Comparison of ENCODE assay signal across 8 mouse cellular contexts in the genomic region with DNA sequence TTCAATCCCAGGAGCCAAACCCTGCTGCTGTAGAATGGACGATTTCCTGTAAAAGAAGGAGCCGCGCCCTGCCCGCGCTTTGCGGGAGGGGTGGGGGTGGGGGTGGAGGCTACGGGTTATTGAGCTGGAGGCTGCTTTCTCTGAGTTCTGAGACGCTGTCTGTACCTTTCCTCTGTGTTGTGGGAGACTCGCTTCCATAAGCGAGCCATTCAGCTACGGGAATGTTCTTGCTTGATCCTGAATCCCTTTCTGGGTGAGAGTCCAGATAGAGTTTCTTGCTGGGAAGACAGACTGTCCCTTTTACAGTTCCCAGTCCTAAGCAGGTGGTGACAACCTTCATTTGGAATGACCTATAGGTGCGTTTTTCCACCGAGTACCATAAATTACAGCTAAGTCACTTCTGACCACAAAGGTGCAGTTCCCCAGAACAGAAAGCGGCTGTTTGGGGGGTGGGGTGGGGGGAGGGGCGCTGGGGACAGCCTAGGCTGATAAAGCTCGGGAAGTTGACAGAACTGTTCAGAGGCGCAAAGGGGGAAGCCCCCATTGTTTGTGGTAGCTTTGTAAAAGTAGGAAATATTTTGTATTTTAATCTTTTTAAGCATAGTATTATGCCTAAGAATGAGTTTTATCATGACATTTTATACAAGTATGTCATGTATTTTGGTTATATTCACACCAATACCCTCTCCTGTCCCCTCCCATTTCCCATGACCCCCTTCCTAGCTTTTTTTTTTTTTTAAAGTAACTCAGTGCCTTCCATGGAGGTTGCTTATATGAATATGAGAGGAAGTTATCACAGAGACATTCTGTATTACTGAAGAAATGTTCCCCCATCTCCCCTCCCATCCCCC. TPM values are rescaled to one million over a fixed set of nuclear protein-coding genes. Genes with fewer than 3 reads are reported as not detected.
A peak's percentile ranks its signal among the peaks of the same experiment; 100 is the strongest.
DNase-seq lines count a peak whose midpoint lies in the region; ATAC-seq and TF ChIP-seq lines count a peak whose summit lies in the region.

No protein-coding gene starts in this region.

- peak overlapping the region; percentile 48 for H3K9ac ChIP-seq in forebrain, embryonic 16.5 days (replicated peaks; ENCODE audit: low read depth, low read length)
- H3K9ac ChIP-seq in kidney, embryonic 16.5 days (replicated peaks; ENCODE audit: low read length), result peak overlapping the region; percentile 68

- intact Hi-C loops in gastrocnemius, postnatal 36 days (cut with DNase I), result loop anchor here (5.0 kb wide), 1 partner anchor 34 kb away; no protein-coding TSS in a partner anchor
- intact Hi-C loops in left cerebral cortex, postnatal 25 days (cut with DNase I), result no loop called here

- TF ChIP-seq POLR2A in thymus, adult 2 months (IDR thresholded peaks at IDR 0.05; ENCODE audit: control insufficient read depth, extremely low read depth, insufficient read depth, low read length, poor library complexity), result no peak

- peak; percentile 60 to 62 for DNase-seq in B cell, adult 2 months
- DNase-seq in NIH3T3 (ENCODE audit: low read depth), result peak; percentile 76
- peak; percentile 61 for DNase-seq in thymus, adult 2 months
- DNase-seq in gastrocnemius, postnatal 36 days, result no peak
- DNase-seq in left cerebral cortex, postnatal 25 days (ENCODE audit: low spot score in 2 of 2), result no peak

- H3K36me3 ChIP-seq in forebrain, embryonic 16.5 days (ENCODE audit: control insufficient read depth, insufficient read depth), result no peaks in the 10 kb centered on the region
- no peaks in the 10 kb centered on the region for H3K36me3 ChIP-seq in kidney, embryonic 16.5 days (ENCODE audit: insufficient read depth, low read length)
- no peaks in the 10 kb centered on the region for H3K36me3 ChIP-seq in thymus, adult 2 months (ENCODE audit: control insufficient read depth, insufficient read depth, low read length)

- H3K27ac ChIP-seq in forebrain, embryonic 16.5 days (ENCODE audit: low read length), result no peak overlapping the region
- H3K27ac ChIP-seq in kidney, embryonic 16.5 days (ENCODE audit: low read length), result peak overlapping the region; percentile 88
- peak overlapping the region; percentile 93 for H3K27ac ChIP-seq in thymus, adult 2 months (ENCODE audit: control insufficient read depth, insufficient read depth, low read length)

- no peak for TF ChIP-seq CTCF in thymus, adult 2 months (IDR thresholded peaks at IDR 0.05; ENCODE audit: borderline replicate concordance, control insufficient read depth, extremely low read depth, insufficient read depth, low read length, poor library complexity)

- H3K4me2 ChIP-seq in forebrain, embryonic 16.5 days (ENCODE audit: low read length), result peak overlapping the region; percentile 63
- peak overlapping the region; percentile 82 for H3K4me2 ChIP-seq in kidney, embryonic 16.5 days (replicated peaks; ENCODE audit: low read depth, low read length)

- no peak for ATAC-seq in forebrain, embryonic 16.5 days
- peak; percentile 46; the same call in 1 of the 2 replicates for ATAC-seq in kidney, embryonic 16.5 days (ENCODE audit: low FRiP score, low TSS enrichment)
- ATAC-seq in megakaryocyte progenitor cell, adult 5-6 weeks (replicated peaks; ENCODE audit: poor library complexity), result peak; percentile 40

- 2% methylated on average over 17 of the region's 17 CpGs for WGBS in forebrain, embryonic 16.5 days
- WGBS in kidney, embryonic 16.5 days, result 1% methylated on average over 17 of the region's 17 CpGs
- WGBS in thymus, adult 2 months, result 0% methylated on average over 17 of the region's 17 CpGs

- H3K27me3 ChIP-seq in forebrain, embryonic 16.5 days (replicated peaks; ENCODE audit: control insufficient read depth, insufficient read depth, low read length), result no peaks in the 10 kb centered on the region
- H3K27me3 ChIP-seq in kidney, embryonic 16.5 days (ENCODE audit: insufficient read depth, low read length), result no peaks in the 10 kb centered on the region
- H3K27me3 ChIP-seq in thymus, adult 2 months (ENCODE audit: control insufficient read depth, insufficient read depth, low read length), result no peaks in the 10 kb centered on the region

- H3K4me1 ChIP-seq in forebrain, embryonic 16.5 days (replicated peaks; ENCODE audit: control insufficient read depth, insufficient read depth, low read length), result peaks cover 9% of the 10 kb centered on the region
- H3K4me1 ChIP-seq in kidney, embryonic 16.5 days (ENCODE audit: insufficient read depth, low read length), result peaks cover 18% of the 10 kb centered on the region
- H3K4me1 ChIP-seq in thymus, adult 2 months (replicated peaks; ENCODE audit: control insufficient read depth, insufficient read depth, low read length), result peaks cover 13% of the 10 kb centered on the region

- H3K4me3 ChIP-seq in forebrain, embryonic 16.5 days (replicated peaks; ENCODE audit: low read length), result peak overlapping the region; percentile 35
- peak overlapping the region; percentile 47 for H3K4me3 ChIP-seq in kidney, embryonic 16.5 days (ENCODE audit: low read length)
- peak overlapping the region; percentile 46 for H3K4me3 ChIP-seq in thymus, adult 2 months (ENCODE audit: control insufficient read depth, insufficient read depth, low read length)

- no peaks in the 10 kb centered on the region for H3K9me3 ChIP-seq in forebrain, embryonic 16.5 days (ENCODE audit: control insufficient read depth, low read length)
- no peaks in the 10 kb centered on the region for H3K9me3 ChIP-seq in kidney, embryonic 16.5 days (ENCODE audit: low read length)

RNA-seq across cellular contexts. Expression of gene Zfp217, which starts 57.9 kb away (rescaled TPM):
- 1.4 and 1.5 TPM in 2 replicates for polyA plus RNA-seq in forebrain, embryonic 16.5 days (2015; fragmentation: Nextera tagmentation; extraction: Ambion mirVana)
- polyA plus RNA-seq in kidney, embryonic 16.5 days (2015; fragmentation: Nextera tagmentation; extraction: Ambion mirVana), result 4.4 and 5.1 TPM in 2 replicates
- 23.6 and 30.2 TPM in 2 replicates for total RNA-seq in megakaryocyte progenitor cell, adult 5-6 weeks (2015)
- 30.4 and 31.2 TPM in 2 replicates for total RNA-seq in megakaryocyte progenitor cell, adult 5-6 weeks (2017)
- 32.1 and 41.0 TPM in 2 replicates for polyA plus RNA-seq in thymus, adult 2 months (2012; rRNA removed)
- total RNA-seq in gastrocnemius, postnatal 36 days (2021), result 1 to 10 TPM; 4.3 to 5.7 TPM
- 1 to 10 TPM; 2.4 to 3.0 TPM for total RNA-seq in left cerebral cortex, postnatal 25 days (2021)

Comparison
In these comparisons a context has a peak if more than half of its experiments do, and no peak if none do; other contexts are left out.
1. DNase-seq: peak in B cell, adult 2 months (2 of 2), NIH3T3 (single experiment) and thymus, adult 2 months (single experiment); none in gastrocnemius, postnatal 36 days (0 of 2) and left cerebral cortex, postnatal 25 days (0 of 2).
2. Peak in every context shown above with its lines, with median percentiles within 50 percentile points of each other: H3K4me3 ChIP-seq.